18 mouse cellular contexts compared by ENCODE assay signal in genomic region chr6:140455851-140456250, GRCm38 (mm10). TPM values are rescaled to one million over a fixed set of nuclear protein-coding genes. Genes with fewer than 3 reads are reported as not detected.
DNase-seq lines count a peak whose midpoint lies in the region; ATAC-seq and TF ChIP-seq lines count a peak whose summit lies in the region.
"Had no signal": no experiment of that assay in that cellular context is flagged by ENCODE, and none has a peak within 500 bp of the region (broad histone marks: within the 10 kb centered on the region; RNA-seq: fewer than 3 reads in every experiment).

No protein-coding gene starts in this region.

- H3K27ac ChIP-seq in hindbrain, postnatal 0 days = no peak overlapping the region
- H3K27ac ChIP-seq in hindbrain, embryonic 11.5 days (ENCODE audit: low read depth, low read length) = no peak overlapping the region
- H3K27ac ChIP-seq in midbrain, postnatal 0 days (ENCODE audit: low read depth, low read length) = no peak overlapping the region
- H3K27ac ChIP-seq in midbrain, embryonic 15.5 days = no peak overlapping the region
- no peak overlapping the region for H3K27ac ChIP-seq in neural tube, embryonic 15.5 days (replicated peaks)
- H3K27ac ChIP-seq: forebrain, embryonic 15.5 days; hindbrain, embryonic 14.5 days; kidney, postnatal 0 days; stomach, postnatal 0 days had no signal

- H3K27me3 ChIP-seq in hindbrain, postnatal 0 days (ENCODE audit: insufficient read depth, low read length) = no peaks in the 10 kb centered on the region
- H3K27me3 ChIP-seq in hindbrain, embryonic 11.5 days (ENCODE audit: control insufficient read depth, insufficient read depth, low read length) = no peaks in the 10 kb centered on the region
- no peaks in the 10 kb centered on the region for H3K27me3 ChIP-seq in midbrain, postnatal 0 days (ENCODE audit: insufficient read depth, low read length)
- H3K27me3 ChIP-seq in midbrain, embryonic 15.5 days (replicated peaks) = no peaks in the 10 kb centered on the region
- no peaks in the 10 kb centered on the region for H3K27me3 ChIP-seq in neural tube, embryonic 15.5 days (replicated peaks)
- H3K27me3 ChIP-seq: embryonic facial prominence, embryonic 15.5 days; forebrain, embryonic 15.5 days had no signal

- peak; percentile 29 for DNase-seq in adrenal gland, adult 2 months
- no peak for DNase-seq in adrenal gland, adult 18-20 months (ENCODE audit: low spot score in 2 of 2)
- peak; percentile 36 for DNase-seq in hindbrain, postnatal 0 days (ENCODE audit: low spot score)
- DNase-seq in hindbrain, embryonic 11.5 days (ENCODE audit: low spot score) = no peak
- peak; percentile 45 for DNase-seq in midbrain, postnatal 0 days (ENCODE audit: low spot score)
- no peak for DNase-seq in gastrocnemius, adult 8-10 months (ENCODE audit: low spot score in 2 of 2)
- DNase-seq: gastrocnemius, postnatal 14 days; kidney, adult 2 months; thymus, adult 2 months; thymus, postnatal 4 days had no signal

- no peak overlapping the region for H3K4me3 ChIP-seq in hindbrain, postnatal 0 days (ENCODE audit: low read length)
- no peak overlapping the region for H3K4me3 ChIP-seq in hindbrain, embryonic 11.5 days (ENCODE audit: low read depth, low read length)
- H3K4me3 ChIP-seq in midbrain, postnatal 0 days (ENCODE audit: low read depth, low read length) = no peak overlapping the region
- no peak overlapping the region for H3K4me3 ChIP-seq in midbrain, embryonic 15.5 days
- no peak overlapping the region for H3K4me3 ChIP-seq in neural tube, embryonic 15.5 days (replicated peaks)
- H3K4me3 ChIP-seq: embryonic facial prominence, embryonic 15.5 days; forebrain, embryonic 15.5 days had no signal

- no peaks in the 10 kb centered on the region for H3K4me1 ChIP-seq in hindbrain, postnatal 0 days (ENCODE audit: insufficient read depth, low read length)
- H3K4me1 ChIP-seq in hindbrain, embryonic 11.5 days (replicated peaks; ENCODE audit: control insufficient read depth, insufficient read depth, low read length) = no peaks in the 10 kb centered on the region
- H3K4me1 ChIP-seq in midbrain, postnatal 0 days (ENCODE audit: insufficient read depth, low read length) = no peaks in the 10 kb centered on the region
- peaks cover 4% of the 10 kb centered on the region; the same call in 1 of the 2 replicates for H3K4me1 ChIP-seq in midbrain, embryonic 15.5 days
- peaks cover 7% of the 10 kb centered on the region; the same call in 1 of the 2 replicates for H3K4me1 ChIP-seq in neural tube, embryonic 15.5 days
- H3K4me1 ChIP-seq: forebrain, embryonic 15.5 days had no signal

- 47% methylated on average over 3 of the region's 3 CpGs for WGBS in hindbrain, postnatal 0 days
- 79% methylated on average over 3 of the region's 3 CpGs for WGBS in hindbrain, embryonic 11.5 days
- 52% methylated on average over 3 of the region's 3 CpGs for WGBS in midbrain, postnatal 0 days
- WGBS in midbrain, embryonic 15.5 days = 58% methylated on average over 3 of the region's 3 CpGs
- WGBS in neural tube, embryonic 15.5 days = 62% methylated on average over 3 of the region's 3 CpGs

- no peaks in the 10 kb centered on the region for H3K36me3 ChIP-seq in hindbrain, postnatal 0 days (ENCODE audit: insufficient read depth, low read length)
- H3K36me3 ChIP-seq in hindbrain, embryonic 11.5 days (ENCODE audit: control insufficient read depth, insufficient read depth, low read length) = no peaks in the 10 kb centered on the region
- H3K36me3 ChIP-seq in midbrain, postnatal 0 days (ENCODE audit: insufficient read depth, low read length) = no peaks in the 10 kb centered on the region
- H3K36me3 ChIP-seq in midbrain, embryonic 15.5 days (replicated peaks) = no peaks in the 10 kb centered on the region
- no peaks in the 10 kb centered on the region for H3K36me3 ChIP-seq in neural tube, embryonic 15.5 days
- H3K36me3 ChIP-seq: embryonic facial prominence, embryonic 15.5 days had no signal

- H3K4me2 ChIP-seq in hindbrain, postnatal 0 days (ENCODE audit: low read depth, low read length) = no peak overlapping the region
- H3K4me2 ChIP-seq in hindbrain, embryonic 11.5 days (replicated peaks; ENCODE audit: low read depth, low read length) = no peak overlapping the region
- H3K4me2 ChIP-seq in midbrain, postnatal 0 days (ENCODE audit: low read depth, low read length, poor library complexity, severe bottlenecking) = no peak overlapping the region
- H3K4me2 ChIP-seq in midbrain, embryonic 15.5 days = no peak overlapping the region
- H3K4me2 ChIP-seq in neural tube, embryonic 15.5 days = no peak overlapping the region
- H3K4me2 ChIP-seq: embryonic facial prominence, embryonic 15.5 days; forebrain, embryonic 15.5 days; hindbrain, embryonic 14.5 days; liver, embryonic 11.5 days had no signal

- H3K9ac ChIP-seq in hindbrain, postnatal 0 days (replicated peaks; ENCODE audit: low read length) = no peak overlapping the region
- H3K9ac ChIP-seq in hindbrain, embryonic 11.5 days (ENCODE audit: low read depth, low read length) = no peak overlapping the region
- no peak overlapping the region for H3K9ac ChIP-seq in midbrain, postnatal 0 days (replicated peaks; ENCODE audit: low read length, poor library complexity, severe bottlenecking)
- no peak overlapping the region for H3K9ac ChIP-seq in midbrain, embryonic 15.5 days
- H3K9ac ChIP-seq in neural tube, embryonic 15.5 days (replicated peaks) = no peak overlapping the region
- H3K9ac ChIP-seq: embryonic facial prominence, embryonic 15.5 days; forebrain, embryonic 15.5 days; hindbrain, embryonic 14.5 days had no signal

- H3K9me3 ChIP-seq in hindbrain, postnatal 0 days (ENCODE audit: low read length) = no peaks in the 10 kb centered on the region
- no peaks in the 10 kb centered on the region for H3K9me3 ChIP-seq in hindbrain, embryonic 11.5 days (ENCODE audit: control insufficient read depth, low read length)
- H3K9me3 ChIP-seq in midbrain, postnatal 0 days (ENCODE audit: low read length) = no peaks in the 10 kb centered on the region
- no peaks in the 10 kb centered on the region for H3K9me3 ChIP-seq in midbrain, embryonic 15.5 days
- no peaks in the 10 kb centered on the region for H3K9me3 ChIP-seq in neural tube, embryonic 15.5 days (replicated peaks)
- H3K9me3 ChIP-seq: embryonic facial prominence, embryonic 15.5 days; forebrain, embryonic 15.5 days had no signal

- ATAC-seq in hindbrain, postnatal 0 days = peak; percentile 41; the same call in 1 of the 2 replicates
- ATAC-seq in hindbrain, embryonic 11.5 days (ENCODE audit: low FRiP score) = no peak
- ATAC-seq in midbrain, postnatal 0 days (ENCODE audit: low FRiP score) = no peak
- ATAC-seq in midbrain, embryonic 15.5 days (replicated peaks) = no peak
- no peak for ATAC-seq in neural tube, embryonic 15.5 days (ENCODE audit: low FRiP score)
- ATAC-seq: forebrain, embryonic 15.5 days had no signal

- no peak for TF ChIP-seq CTCF in hindbrain, postnatal 0 days (IDR thresholded peaks at IDR 0.05; ENCODE audit: low read depth)
- TF ChIP-seq CTCF in midbrain, postnatal 0 days (IDR thresholded peaks at IDR 0.05) = no peak

RNA-seq across cellular contexts. Expression of gene Plekha5, which starts 32.0 kb away (rescaled TPM):
- total RNA-seq in adrenal gland, adult 2 months (2021) = 10 to 100 TPM; 27.1 to 32.4 TPM
- polyA plus RNA-seq in adrenal gland, adult 2 months (2012; rRNA removed) = 7.1 and 15.7 TPM in 2 replicates
- total RNA-seq in adrenal gland, adult 18-20 months (2021) = 10 to 100 TPM; 17.5 to 28.1 TPM
- total RNA-seq in hindbrain, postnatal 0 days (2014; rRNA removed) = 34.4 and 37.8 TPM in 2 replicates
- polyA plus RNA-seq in hindbrain, postnatal 0 days (2015; fragmentation: Nextera tagmentation; extraction: Ambion mirVana) = 29.3 and 29.9 TPM in 2 replicates
- 50.8 and 55.1 TPM in 2 replicates for polyA plus RNA-seq in hindbrain, embryonic 11.5 days (2014; fragmentation: Nextera tagmentation; extraction: Ambion mirVana)
- total RNA-seq in midbrain, postnatal 0 days (2014; rRNA removed) = 28.8 and 39.4 TPM in 2 replicates
- 21.8 and 24.2 TPM in 2 replicates for polyA plus RNA-seq in midbrain, postnatal 0 days (2015; fragmentation: Nextera tagmentation; extraction: Ambion mirVana)
- 38.2 and 42.1 TPM in 2 replicates for polyA plus RNA-seq in midbrain, embryonic 15.5 days (2015; fragmentation: Nextera tagmentation; extraction: Ambion mirVana)
- 33.9 and 40.9 TPM in 2 replicates for polyA plus RNA-seq in neural tube, embryonic 15.5 days (2015; fragmentation: Nextera tagmentation; extraction: Ambion mirVana)
- 1 to 10 TPM; 6.1 to 9.4 (median 7.0) TPM for total RNA-seq in gastrocnemius, adult 8-10 months (2022)

Comparison
In these comparisons a context has a peak if more than half of its experiments do, and no peak if none do; other contexts are left out.
1. DNase-seq: peak in adrenal gland, adult 2 months (single experiment), hindbrain, postnatal 0 days (single experiment) and midbrain, postnatal 0 days (single experiment); none in adrenal gland, adult 18-20 months (0 of 2), hindbrain, embryonic 11.5 days (single experiment) and gastrocnemius, adult 8-10 months (0 of 2).